Mouse (Mus musculus): Measurements from ENCODE around the gene Ate1.

The Ate1 gene

DNA sequence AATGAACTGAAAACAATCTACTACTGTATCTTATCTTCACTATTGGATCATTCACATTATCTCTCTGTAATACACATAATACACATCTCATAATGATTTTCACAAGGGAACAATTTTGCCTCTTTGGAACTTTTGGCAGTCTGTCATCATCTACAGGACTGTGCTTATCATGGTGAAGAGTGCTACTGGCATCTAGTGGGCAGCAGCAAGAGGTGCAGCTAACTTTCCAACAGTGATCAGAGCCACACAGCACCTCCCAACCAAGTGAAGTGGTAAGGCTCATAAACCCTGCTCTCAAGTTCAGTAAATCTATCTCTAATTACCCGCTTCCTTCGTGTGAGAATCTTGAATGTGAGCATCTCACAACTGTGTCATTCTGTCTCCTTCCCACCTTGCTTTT is 44.2 kb downstream of the Ate1 start:
- TF ChIP-seq GATA4 (IDR thresholded peaks at IDR 0.05; ENCODE audit: insufficient replicate concordance, low read length) = no peak

DNA sequence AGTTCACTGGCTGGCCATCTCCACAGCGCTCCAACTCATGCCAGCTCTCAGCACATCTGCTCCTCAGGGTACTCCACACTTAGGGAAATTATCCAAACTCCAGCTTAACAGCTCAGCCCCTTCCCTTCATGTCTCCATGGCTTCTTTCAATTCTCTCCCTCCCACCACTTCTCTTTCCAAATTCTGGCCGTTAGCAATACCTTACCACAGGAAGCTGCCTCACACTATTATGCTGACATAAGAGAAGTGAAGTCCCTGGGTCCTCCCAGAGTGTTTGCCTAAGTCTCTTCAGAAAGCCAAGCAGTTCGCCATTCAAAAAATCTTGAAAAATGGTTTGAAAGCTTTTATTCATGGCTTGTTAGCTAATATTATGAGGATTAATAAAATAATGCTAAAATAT is 46.3 kb downstream of the Ate1 start:
- no peak for TF ChIP-seq GATA4 (IDR thresholded peaks at IDR 0.05; ENCODE audit: insufficient replicate concordance, low read length)

DNA sequence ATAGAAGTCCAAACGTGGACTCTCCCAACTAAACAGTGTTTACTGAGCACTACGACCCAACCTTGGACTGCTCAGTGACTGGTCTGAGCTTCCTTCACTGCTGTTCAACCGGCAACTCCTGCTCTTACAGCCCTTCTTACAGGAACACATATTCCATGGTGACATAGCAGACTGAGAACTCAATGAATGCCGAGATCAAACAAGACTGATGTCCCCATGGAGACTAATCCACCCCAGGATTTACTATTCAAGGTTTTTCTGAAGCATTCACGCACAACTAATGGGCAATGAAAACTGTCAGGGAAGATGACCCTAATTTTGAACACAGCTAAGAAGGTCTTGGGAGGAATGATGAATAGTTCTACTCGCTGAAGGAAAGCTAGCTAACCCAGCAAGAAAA is 47.5 kb downstream of the Ate1 start:
- no peak for TF ChIP-seq GATA4 (IDR thresholded peaks at IDR 0.05; ENCODE audit: insufficient replicate concordance, low read length)

DNA sequence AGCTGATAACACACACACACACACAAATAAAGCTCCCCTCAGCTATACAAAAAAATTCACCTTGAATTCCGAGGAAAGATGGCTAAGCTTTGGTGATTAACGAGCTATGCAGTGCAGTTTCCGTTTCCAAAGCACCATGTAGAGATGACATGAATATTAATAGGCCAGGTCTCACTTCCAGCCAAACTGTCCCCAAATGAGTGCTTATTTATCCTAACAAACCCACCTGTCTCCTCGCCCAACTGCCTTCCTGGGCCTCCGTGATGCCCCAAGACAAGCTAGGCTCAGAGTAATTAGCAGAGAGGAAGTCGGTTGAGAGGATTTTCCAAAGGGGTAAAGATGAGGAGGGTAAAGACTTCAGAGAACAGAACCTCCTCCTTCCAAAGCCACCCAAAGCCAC is 49.1 kb downstream of the Ate1 start:
- no peak for TF ChIP-seq GATA4 (IDR thresholded peaks at IDR 0.05; ENCODE audit: insufficient replicate concordance, low read length)

DNA sequence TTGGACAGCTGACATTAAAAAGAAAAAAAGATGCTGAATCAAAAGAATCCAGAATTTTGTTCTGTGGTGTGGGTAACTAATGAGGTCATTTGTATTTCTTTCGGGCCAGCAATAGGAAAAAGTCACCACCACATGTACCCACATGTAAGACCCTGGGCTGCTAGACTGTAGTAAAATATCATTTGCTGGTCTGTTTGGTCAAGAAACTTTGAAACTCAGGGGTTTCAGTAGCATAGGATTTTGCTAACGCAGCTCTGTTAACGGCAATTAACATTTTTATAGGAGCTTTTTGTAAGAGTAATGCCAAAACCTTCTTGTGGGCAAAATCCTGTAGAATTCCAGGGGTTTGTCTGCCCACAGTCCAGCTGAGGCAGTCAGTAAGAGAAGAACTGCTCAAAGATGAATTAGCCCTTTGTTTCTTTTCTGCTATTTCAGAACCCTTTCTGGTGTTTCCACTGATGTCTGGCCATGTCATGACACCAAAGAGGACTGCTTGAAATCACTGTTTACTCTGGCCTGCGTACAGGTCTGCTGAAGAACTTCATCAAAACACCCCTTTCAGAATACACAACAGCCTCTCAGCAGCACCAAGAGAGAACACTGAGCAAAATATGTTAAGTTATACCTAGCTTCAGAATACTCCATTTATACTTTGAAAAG is 64.5 kb downstream of the Ate1 start:
- no peak for TF ChIP-seq GATA4 (IDR thresholded peaks at IDR 0.05; ENCODE audit: insufficient replicate concordance, low read length)

DNA sequence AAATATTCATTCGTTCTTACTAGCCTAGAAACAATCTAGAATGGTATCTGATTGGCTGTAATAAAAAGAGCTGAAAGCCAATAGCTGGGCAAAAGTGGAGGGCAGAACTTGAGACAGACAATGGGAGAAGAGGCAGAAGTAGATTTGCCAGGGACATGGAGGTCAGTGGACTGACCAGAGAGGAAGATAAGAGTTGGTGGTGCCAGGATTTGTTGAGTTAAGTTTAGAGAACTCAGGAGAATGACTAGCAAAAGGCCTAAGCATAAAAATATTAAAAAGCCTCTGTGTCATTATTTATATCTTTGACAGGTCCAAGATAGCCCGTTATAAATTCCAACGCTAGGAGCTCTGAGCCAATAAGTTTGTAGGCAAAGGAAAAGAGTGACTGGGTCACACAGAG is 65.9 kb downstream of the Ate1 start:
- TF ChIP-seq GATA4 (IDR thresholded peaks at IDR 0.05; ENCODE audit: insufficient replicate concordance, low read length) = no peak

DNA sequence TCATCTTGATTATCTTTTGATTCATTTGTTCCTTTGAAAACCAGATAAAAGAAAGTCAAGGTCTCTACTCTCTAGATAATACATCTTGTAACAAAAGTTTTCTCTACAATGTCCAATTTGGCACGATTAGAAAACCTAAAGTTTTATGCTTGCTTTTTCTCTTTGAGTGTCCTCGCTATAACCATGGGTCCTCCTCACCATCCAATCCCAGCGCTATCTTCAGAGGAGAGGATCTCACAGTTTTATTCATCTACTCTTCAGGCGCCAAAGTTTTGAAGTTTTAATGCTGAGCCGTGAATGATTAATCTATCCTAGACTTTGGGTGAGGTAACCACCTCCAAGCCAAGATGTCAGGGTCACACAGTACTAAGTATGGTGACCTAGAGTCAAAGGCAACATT is 84.4 kb downstream of the Ate1 start:
- no peak for TF ChIP-seq GATA4 (IDR thresholded peaks at IDR 0.05; ENCODE audit: insufficient replicate concordance, low read length)

DNA sequence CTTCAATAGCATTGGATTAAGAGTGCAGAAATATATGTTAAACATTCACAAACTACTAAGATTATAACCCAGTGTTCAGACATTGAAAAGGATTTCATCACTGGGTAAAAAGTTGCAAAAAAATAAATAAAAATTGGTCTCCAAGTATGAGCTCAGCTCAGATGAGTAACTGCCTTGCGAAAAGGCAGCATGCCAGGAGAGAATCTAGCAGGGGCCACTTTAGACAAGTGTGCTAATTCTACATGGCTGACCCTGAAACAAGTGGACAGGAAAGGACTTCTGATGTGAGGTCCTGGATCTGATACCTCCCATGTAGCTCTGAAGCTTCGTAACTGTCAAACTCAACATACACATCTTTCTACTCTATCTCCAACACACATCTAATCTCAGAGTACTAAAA is 88.0 kb downstream of the Ate1 start:
- no peak for TF ChIP-seq GATA4 (IDR thresholded peaks at IDR 0.05; ENCODE audit: insufficient replicate concordance, low read length)

DNA sequence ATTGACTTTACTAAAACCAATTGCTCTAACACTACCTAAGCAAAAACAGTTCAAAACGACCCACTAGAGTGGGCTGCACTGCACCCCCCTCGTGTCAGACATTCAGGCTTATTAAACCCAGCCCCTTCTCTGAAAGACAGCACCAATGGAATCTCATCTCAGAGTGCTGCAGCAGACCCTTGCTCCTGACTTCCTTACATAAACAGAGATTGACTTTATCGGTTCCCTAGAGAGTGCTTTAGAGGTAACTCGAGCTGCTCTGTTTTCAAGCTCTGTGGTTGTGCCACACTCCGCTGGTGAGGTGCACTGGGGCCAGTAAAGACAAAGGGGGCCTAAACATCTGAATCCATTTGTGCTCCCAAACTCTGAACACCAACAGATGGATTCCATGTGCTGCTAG is 93.6 kb downstream of the Ate1 start:
- TF ChIP-seq GATA4 (IDR thresholded peaks at IDR 0.05; ENCODE audit: insufficient replicate concordance, low read length) = no peak

DNA sequence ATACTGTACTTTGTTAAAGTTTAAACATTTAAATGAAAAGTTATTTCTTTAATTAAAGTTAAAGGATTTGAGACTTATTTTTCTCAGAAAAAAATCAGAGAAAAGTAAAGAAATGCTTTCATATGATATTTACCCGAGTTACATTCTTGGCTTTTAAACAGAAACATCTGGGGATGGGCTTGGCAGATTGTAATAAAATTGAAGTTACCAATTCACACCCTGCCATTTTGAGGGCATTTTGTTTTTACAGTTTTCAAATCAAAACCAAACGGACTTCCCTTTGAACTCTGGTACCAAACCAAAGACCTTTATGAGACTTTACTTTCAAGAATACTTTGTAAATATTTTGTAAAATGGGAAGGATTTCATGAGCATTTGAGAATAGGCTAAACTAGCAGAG is 94.2 kb downstream of the Ate1 start:
- no peak for TF ChIP-seq GATA4 (IDR thresholded peaks at IDR 0.05; ENCODE audit: insufficient replicate concordance, low read length)

DNA sequence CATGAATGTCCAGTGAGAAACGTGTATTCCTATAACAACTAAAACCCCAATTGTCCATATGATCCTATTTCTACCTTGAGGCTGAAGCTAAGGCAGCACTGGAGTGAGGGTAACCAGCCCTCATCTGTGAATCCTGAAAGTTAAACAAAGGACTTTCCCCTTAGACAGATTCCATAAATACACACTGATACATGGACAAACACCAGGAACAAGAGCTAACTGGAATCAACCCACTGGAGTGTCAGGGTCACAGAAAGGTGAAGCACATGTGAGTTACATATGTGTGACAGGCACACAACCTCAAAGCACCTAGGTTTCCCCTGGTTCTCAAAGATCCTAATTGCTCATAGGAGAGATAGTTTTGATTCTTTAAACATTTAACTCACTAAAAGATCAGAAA is 100.2 kb downstream of the Ate1 start:
- no peak for TF ChIP-seq GATA4 (IDR thresholded peaks at IDR 0.05; ENCODE audit: insufficient replicate concordance, low read length)

DNA sequence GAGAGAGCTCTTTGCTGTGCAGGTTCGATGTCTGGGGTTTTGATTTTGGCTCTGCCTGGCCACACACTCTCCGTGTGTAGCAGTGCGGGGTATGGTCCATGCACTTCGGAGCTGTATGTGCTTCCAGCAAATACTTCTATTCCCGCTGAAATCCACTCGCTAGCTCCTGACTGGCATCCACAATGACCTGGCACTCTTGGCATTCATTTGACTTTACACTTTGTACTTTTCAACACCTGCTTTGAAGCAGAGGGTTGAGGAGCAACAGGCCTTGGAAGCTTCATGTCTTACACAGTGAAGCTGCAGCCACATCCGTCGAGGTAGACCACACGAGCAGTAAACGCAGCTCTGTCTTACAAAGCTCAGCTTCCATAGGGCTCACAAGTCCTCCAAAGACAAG is 112.5 kb downstream of the Ate1 start:
- no peak for TF ChIP-seq GATA4 (IDR thresholded peaks at IDR 0.05; ENCODE audit: insufficient replicate concordance, low read length)

DNA sequence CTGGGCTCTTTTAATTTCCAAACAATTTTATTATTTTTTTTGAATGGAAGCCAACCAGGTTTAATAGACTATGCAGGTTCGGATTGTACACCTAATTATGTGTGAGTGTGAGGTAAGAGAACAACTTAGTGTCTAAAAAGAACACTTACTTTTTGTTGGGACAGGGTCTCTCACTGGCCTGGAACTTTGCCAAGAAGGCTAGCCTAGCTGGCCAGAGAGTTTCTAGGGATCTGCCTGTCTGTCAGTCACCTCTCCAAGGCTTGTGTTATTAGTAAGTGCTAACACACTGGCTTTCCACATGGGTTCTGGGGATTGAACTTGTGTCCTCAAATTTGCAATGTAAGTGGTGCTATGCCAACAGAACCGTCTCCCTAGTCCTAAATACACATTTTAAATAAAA is 116.8 kb downstream of the Ate1 start:
- TF ChIP-seq GATA4 (IDR thresholded peaks at IDR 0.05; ENCODE audit: insufficient replicate concordance, low read length) = no peak

DNA sequence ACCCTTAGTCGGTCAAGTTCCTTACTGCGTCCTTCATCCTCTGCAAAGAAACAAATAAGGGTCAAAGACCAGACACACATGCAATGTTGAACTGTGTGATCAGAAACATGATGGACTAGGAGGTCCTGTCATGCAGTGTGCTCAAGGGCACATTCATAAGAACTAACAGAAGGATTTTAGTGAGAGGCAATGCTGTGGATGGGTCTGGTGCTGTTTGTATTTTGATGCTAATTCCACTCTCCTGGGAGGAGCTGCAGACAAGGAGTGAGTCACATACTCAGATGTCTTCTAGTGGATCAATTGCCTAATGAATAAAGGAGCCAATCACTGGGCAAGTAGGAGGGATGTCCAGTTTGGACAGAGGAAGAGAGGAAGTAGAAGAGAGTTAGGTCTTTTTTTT is 125.5 kb downstream of the Ate1 start:
- no peak for TF ChIP-seq GATA4 (IDR thresholded peaks at IDR 0.05; ENCODE audit: insufficient replicate concordance, low read length)

DNA sequence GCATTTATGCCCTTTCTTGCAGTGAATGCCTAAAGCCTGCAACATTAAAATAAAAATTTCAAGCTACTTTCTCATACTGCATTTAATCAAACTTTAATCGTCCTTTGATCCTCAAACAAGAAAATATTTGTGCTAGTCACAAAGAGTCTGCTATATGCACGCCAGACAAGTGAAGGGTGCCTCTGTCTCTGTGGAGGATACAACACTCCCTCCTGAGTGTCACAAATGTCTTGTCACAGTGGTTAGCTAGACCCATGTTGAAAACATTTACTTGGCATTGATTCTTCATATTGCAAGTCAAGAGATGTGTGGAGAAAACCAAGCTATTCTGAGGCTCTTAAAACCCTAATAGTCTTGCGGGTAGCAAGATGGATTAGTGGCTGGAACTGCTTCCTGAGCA is 133.9 kb downstream of the Ate1 start:
- no peak for TF ChIP-seq GATA4 (IDR thresholded peaks at IDR 0.05; ENCODE audit: insufficient replicate concordance, low read length)

DNA sequence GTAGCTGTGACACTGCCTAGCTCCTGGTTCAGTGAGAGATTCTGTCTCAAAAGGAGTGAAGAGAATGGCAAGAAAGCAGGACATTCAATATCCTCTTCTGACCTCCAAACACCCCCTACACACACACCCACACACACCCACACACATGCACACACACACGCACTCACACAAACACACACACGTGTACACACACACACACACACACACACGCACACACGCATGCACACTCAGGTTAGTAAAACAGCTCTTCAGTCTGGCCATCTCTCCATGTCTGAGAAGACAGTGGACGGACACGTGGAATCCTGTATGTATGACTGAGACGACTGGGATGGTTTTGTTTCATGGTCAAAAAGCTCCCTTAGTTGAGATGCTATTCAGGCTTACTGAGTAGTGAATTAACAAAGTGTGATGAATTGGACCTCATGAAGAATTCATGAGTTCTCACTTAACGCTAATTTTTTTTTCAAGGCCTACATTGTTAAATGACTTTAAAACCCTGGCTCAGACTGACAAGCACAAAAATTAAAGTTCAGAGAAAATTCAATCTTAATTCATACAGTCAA is 134.4 kb downstream of the Ate1 start:
- TF ChIP-seq GATA4 (IDR thresholded peaks at IDR 0.05; ENCODE audit: insufficient replicate concordance, low read length) = no peak

DNA sequence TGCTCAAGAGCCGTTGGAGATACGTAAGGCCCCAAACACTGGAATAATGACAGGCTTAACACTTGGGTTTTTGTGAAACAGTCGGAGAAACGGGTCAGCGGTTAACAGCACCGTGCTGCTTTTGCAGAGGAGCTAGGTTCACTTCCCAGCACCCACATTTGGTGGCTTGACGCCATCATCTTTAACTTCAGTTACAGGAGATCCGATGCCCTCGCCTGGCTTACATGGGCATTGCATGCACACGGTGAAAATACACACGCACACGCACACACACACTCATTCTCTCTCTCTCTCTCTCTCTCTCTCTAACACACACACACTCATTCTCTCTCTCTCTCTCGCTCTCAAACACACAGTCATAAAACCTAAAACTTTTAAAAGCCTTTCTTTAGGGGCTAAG is 138.0 kb downstream of the Ate1 start:
- TF ChIP-seq GATA4 (IDR thresholded peaks at IDR 0.05; ENCODE audit: insufficient replicate concordance, low read length) = no peak

Measured in liver, adult (tissue).